Mouse (Mus musculus): ENCODE results near the gene Gm15293.
"Not testable (repeated sequence)": the region's sequence is repeated elsewhere in the genome, so short reads cannot be mapped to it uniquely, and the experiment has no call there.

Gene Gm15293

GRCm38 (mm10) chr8:21201261-21201660 is at the start of gene Gm15293:
Gene Gm15293, plus strand, starts transcription at chr8:21201561.
- not testable (repeated sequence) for DNase-seq

DNA sequence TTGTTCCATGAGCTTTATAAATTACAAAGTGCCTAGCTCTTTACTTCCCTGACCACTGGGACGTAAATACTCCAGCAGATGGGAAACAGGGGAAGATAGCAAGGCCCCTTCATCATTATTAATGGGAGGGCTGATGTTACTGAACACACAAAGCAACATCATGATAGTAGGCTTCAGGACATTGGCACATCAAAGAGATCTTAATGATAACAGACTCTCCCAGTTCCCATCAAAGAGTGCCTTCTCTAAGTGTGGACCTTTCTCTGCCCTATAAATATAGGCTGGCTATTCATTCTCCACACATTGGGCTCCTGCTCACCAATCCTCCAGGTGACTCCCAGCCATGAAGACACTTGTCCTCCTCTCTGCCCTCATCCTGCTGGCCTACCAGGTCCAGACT is 39.4 kb upstream of the Gm15293 start, which contains the start of gene Defa22:
TSS of gene Defa22 (plus strand) at position 301 of the 400 bp plus-strand sequence.
- not testable (repeated sequence) for DNase-seq

- DNase-seq, result not testable (repeated sequence)
These were observed 10.0 kb upstream of the Gm15293 start, which contains the start of gene Defa31 for GRCm38 (mm10) chr8:21191314-21191713. Gene Defa31, plus strand, starts transcription at chr8:21191614.

Data from kidney, adult 9 months (tissue).